In genomic region chr2:51890139-51890538, GRCm38 (mm10) we compare ENCODE assay signal across 7 mouse cellular contexts. TPM values are rescaled to one million over a fixed set of nuclear protein-coding genes. Genes with fewer than 3 reads are reported as not detected.
DNase-seq lines count a peak whose midpoint lies in the region; TF ChIP-seq lines count a peak whose summit lies in the region.
"Not testable (repeated sequence)": the region's sequence is repeated elsewhere in the genome, so short reads cannot be mapped to it uniquely, and the experiment has no call there.

No protein-coding gene starts in this region.

- not testable (repeated sequence) for H3K27me3 ChIP-seq in kidney, adult 2 months (replicated peaks; ENCODE audit: control insufficient read depth, insufficient read depth, low read length)

- not testable (repeated sequence) for H3K36me3 ChIP-seq in kidney, adult 2 months (ENCODE audit: control insufficient read depth, insufficient read depth, low read length)

- H3K4me1 ChIP-seq in kidney, adult 2 months (ENCODE audit: control insufficient read depth, insufficient read depth, low read length), result not testable (repeated sequence)

- 94% methylated on average over 12 of the region's 26 CpGs for WGBS in kidney, adult 2 months

- not testable (repeated sequence) for H3K27ac ChIP-seq in kidney, adult 2 months (ENCODE audit: insufficient read depth, low read depth, low read length)

- peak; percentile 17 to 39 for DNase-seq in adrenal gland, adult (ENCODE audit: inconsistent age in 2 of 2, low spot score in 1 of 2)
- DNase-seq in cerebellum, adult 9-10 months, result peak; percentile 15
- DNase-seq in heart, adult 11 months, result peak; percentile 93
- DNase-seq in kidney, adult 2 months, result peak; percentile 17
- peak; percentile 10 to 13 for DNase-seq in layer of hippocampus, adult 8-10 months (ENCODE audit: low spot score in 2 of 2)
- DNase-seq in spleen, postnatal 10 days (ENCODE audit: low spot score in 2 of 2), result peak; percentile 12 to 30
- DNase-seq in thymus, postnatal 14 days, result peak; percentile 19

- not testable (repeated sequence) for H3K4me3 ChIP-seq in kidney, adult 2 months (ENCODE audit: insufficient read depth, low read depth, low read length)

- not testable (repeated sequence) for TF ChIP-seq CTCF in kidney, adult 2 months (conservative IDR thresholded peaks at IDR 0.05; ENCODE audit: insufficient read depth, insufficient read length, low read depth, low read length)

- not testable (repeated sequence) for TF ChIP-seq POLR2A in kidney, adult 2 months (IDR thresholded peaks at IDR 0.05; ENCODE audit: low read depth, low read length)

RNA-seq across cellular contexts. Expression of gene Rbm43, which starts 44.8 kb away (rescaled TPM):
- 6.4 and 6.6 TPM in 2 replicates for polyA plus RNA-seq in kidney, adult 2 months (2012; rRNA removed)
- 10 to 100 TPM; 17.6 to 24.4 (median 22.5) TPM for total RNA-seq in layer of hippocampus, adult 8-10 months (2022)

Comparison
In these comparisons a context has a peak if more than half of its experiments do, and no peak if none do; other contexts are left out.
1. DNase-seq: peak in every context shown above with its lines; median percentile 93 in heart, adult 11 months; 28 in adrenal gland, adult; 21 in spleen, postnatal 10 days; 19 in thymus, postnatal 14 days; 17 in kidney, adult 2 months; 15 in cerebellum, adult 9-10 months; 12 in layer of hippocampus, adult 8-10 months.